Mouse (Mus musculus): ENCODE results near the gene Galnt9. TPM values are rescaled to one million over a fixed set of nuclear protein-coding genes. Genes with fewer than 3 reads are reported as not detected.

The Galnt9 gene
- polyA plus RNA-seq, 1 experiment from 2014 or later = 8.4 TPM

DNA sequence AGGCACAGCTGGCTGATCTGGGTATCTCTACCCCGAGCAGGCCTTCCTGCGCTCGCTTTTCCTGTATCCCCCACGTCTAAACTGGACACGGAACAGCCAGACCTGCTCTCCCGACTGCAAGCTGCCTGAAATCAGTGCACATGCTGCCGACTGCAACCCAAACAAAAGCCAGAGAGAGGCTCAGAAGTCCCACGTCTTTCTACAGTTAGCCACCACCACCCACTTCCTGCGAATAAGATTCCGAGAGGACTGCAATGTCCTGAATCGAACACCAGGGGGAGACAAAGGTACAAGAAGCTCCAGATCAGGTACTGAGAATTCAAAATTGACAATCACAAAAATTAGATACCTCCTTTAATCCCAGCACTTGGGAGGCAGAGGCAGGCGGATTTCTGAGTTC is 95.3 kb downstream of the Galnt9 start:
- Histone ChIP-seq H3K36me3 (no peaks in the 10 kb centered on the region), H3K4me1 (no peaks in the 10 kb centered on the region), H3K27ac (replicated peaks) (no peak overlapping the region), H3K4me3 (no peak overlapping the region), H3K4me2 (replicated peaks) (no peak overlapping the region; the same call in 1 of the 2 replicates), H3K27me3 (peaks cover 7% of the 10 kb centered on the region; the same call in 1 of the 2 replicates), H3K9ac (replicated peaks) (no peak overlapping the region), H3K9me3 (no peaks in the 10 kb centered on the region)
- WGBS = 26% methylated on average over 12 of the region's 12 CpGs
- ATAC-seq (ENCODE audit: low FRiP score, low read depth) = no peak

DNA sequence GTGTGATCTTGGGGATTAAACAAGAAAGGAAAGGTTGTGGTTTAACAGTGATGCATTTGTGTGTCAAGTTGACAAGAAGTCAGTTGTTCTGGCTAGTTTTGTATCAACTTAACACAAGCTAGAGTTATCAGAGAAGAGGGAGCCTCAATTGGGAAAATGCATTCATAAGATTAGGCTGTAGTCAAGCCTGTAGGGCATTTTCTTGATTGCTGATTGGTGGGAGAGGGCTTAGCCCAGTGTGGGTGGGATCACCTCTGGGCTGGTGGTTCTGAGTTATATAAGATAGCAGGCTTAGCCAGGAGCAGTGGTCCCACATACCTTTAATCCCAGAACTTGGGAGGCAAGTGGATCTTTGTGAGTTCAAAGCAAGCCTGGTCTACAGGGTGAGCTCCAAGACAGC is 102.2 kb downstream of the Galnt9 start:
- H3K27me3 ChIP-seq = no peaks in the 10 kb centered on the region
- H3K4me1 ChIP-seq = no peaks in the 10 kb centered on the region
- no peak overlapping the region for H3K27ac ChIP-seq (replicated peaks)
- no peaks in the 10 kb centered on the region for H3K9me3 ChIP-seq
- no peak overlapping the region for H3K4me2 ChIP-seq (replicated peaks)
- H3K4me3 ChIP-seq = no peak overlapping the region
- peaks cover 52% of the 10 kb centered on the region for H3K36me3 ChIP-seq
- no peak overlapping the region for H3K9ac ChIP-seq (replicated peaks)
- no peak for ATAC-seq (ENCODE audit: low FRiP score, low read depth)

DNA sequence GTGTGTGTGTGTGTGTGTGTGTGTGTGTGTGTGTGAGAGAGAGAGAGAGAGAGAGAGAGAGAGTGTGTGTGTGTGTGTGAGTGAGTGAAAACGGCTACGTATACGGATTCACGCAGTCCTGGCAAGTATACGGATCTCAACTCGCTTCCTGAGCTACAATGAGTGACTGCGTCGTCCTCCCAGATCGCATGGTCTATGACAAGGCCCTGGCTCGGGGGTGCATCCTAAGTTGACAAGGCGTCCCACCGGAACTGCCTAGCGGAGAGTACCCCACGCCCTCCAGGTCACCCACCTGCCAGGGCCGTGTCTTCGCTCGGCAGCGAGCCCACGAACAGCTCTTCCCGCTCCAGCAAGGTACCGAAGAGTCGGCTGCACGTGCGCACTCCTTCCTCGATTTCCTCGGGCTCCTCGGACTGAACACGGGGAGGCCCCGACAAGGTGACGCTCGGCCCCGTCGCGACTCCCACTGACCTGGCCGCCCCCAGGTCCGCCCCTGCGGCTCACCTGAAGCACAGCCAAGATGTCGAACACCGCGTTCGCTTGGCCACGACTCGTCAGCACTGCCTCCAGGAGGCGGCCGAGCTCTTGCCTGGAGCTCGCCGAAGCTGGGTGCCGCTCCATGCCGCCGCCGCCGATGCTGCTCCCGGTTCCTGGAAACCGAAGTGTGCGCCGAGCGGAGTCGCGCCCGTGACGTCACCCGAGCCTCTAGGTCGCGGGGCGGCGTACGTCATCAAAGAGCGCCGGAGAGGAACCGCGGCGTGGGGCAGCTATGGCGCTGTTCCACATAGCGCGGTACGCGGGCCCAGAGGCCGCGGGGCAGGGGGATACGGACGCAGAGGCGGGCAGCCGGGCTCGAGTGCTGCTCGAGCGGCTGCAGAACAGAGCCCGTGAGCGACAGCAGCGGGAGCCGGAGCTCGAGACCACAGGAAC is 108.8 kb downstream of the Galnt9 start, which contains the start of the genes Noc4l and Ddx51:
Gene Noc4l (minus strand): TSS at position 699 of the 930 bp plus-strand sequence.
Gene Ddx51 (plus strand): TSS at position 733 of the 930 bp plus-strand sequence.
- WGBS = 1% methylated on average over 91 of the region's 91 CpGs
- H3K27ac ChIP-seq (replicated peaks) = no peak within 1 kb of the TSS; the same call in 1 of the 2 replicates
- H3K4me2 ChIP-seq (replicated peaks) = peak within 1 kb of the TSS; percentile 97
- H3K9me3 ChIP-seq = no peaks in the 10 kb centered on the region
- peak within 1 kb of the TSS; percentile 77 for H3K4me3 ChIP-seq
- peaks cover 18% of the 10 kb centered on the region for H3K4me1 ChIP-seq
- peak; percentile 88 for ATAC-seq (ENCODE audit: low FRiP score, low read depth)
- no peaks in the 10 kb centered on the region for H3K27me3 ChIP-seq
- H3K36me3 ChIP-seq = peaks cover 67% of the 10 kb centered on the region
- peak within 1 kb of the TSS; percentile 68 for H3K9ac ChIP-seq (replicated peaks)

GRCm38 (mm10) chr5:110653686-110654085 is 109.5 kb downstream of the Galnt9 start:
- H3K27ac ChIP-seq (replicated peaks) = no peak overlapping the region
- peak; percentile 56; the same call in 1 of the 2 replicates for ATAC-seq (ENCODE audit: low FRiP score, low read depth)
- peaks cover 18% of the 10 kb centered on the region for H3K4me1 ChIP-seq
- no peaks in the 10 kb centered on the region for H3K9me3 ChIP-seq
- WGBS = 2% methylated on average over 37 of the region's 37 CpGs
- peak overlapping the region; percentile 97 for H3K4me2 ChIP-seq (replicated peaks)
- peak overlapping the region; percentile 68 for H3K9ac ChIP-seq (replicated peaks)
- peaks cover 67% of the 10 kb centered on the region for H3K36me3 ChIP-seq
- no peaks in the 10 kb centered on the region for H3K27me3 ChIP-seq
- H3K4me3 ChIP-seq = peak overlapping the region; percentile 77

DNA sequence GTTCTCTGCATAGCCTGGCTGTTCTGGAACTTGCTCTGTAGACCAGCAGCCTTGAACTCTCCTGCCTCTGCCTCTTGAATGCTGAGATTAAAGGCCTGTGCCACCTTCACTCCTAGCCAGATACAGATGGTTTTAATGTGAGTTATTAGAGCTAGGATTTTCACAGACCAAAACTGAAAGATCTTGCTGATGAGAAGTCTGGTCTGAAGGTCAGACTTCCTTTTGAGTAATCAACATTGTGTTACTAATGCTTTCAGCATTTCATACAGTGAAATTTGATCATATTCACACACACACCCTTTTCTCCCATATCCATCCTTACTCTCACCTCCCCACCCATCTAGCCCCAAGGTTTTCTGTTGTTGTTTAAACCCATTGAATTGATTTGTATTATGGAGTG is 115.5 kb downstream of the Galnt9 start:
- no peak overlapping the region for H3K4me3 ChIP-seq
- ATAC-seq (ENCODE audit: low FRiP score, low read depth) = no peak
- no peak overlapping the region for H3K9ac ChIP-seq (replicated peaks)
- H3K9me3 ChIP-seq = no peaks in the 10 kb centered on the region
- no peak overlapping the region for H3K27ac ChIP-seq (replicated peaks)
- no peaks in the 10 kb centered on the region for H3K27me3 ChIP-seq
- H3K4me1 ChIP-seq = no peaks in the 10 kb centered on the region
- peaks cover 84% of the 10 kb centered on the region for H3K36me3 ChIP-seq
- no peak overlapping the region for H3K4me2 ChIP-seq (replicated peaks)

DNA sequence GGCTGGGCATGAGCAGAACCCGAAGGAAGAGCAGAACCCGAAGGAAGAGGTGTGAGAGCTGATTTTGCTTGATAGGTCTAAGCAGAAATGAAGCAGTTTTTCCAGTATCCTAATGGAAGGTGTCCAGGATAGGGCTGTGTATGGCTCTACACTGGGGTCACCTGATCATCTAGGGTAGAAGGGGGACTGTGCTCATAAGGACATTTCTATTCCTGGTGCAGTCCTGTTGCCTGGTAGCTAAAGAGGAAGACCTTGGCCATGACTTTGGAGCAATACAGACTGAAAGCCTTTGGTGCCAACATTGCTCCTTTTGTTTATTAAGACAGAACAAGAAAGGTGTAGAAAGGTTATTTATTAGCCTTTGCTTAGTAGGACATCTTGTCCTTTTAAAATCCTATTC is 119.9 kb downstream of the Galnt9 start:
- WGBS = 94% methylated on average over 2 of the region's 2 CpGs
- ATAC-seq (ENCODE audit: low FRiP score, low read depth) = no peak
- Histone ChIP-seq H3K4me2 (replicated peaks) (no peak overlapping the region), H3K36me3 (peaks cover 86% of the 10 kb centered on the region), H3K4me3 (no peak overlapping the region), H3K27ac (replicated peaks) (no peak overlapping the region), H3K27me3 (no peaks in the 10 kb centered on the region), H3K4me1 (no peaks in the 10 kb centered on the region), H3K9me3 (no peaks in the 10 kb centered on the region), H3K9ac (replicated peaks) (no peak overlapping the region)

DNA sequence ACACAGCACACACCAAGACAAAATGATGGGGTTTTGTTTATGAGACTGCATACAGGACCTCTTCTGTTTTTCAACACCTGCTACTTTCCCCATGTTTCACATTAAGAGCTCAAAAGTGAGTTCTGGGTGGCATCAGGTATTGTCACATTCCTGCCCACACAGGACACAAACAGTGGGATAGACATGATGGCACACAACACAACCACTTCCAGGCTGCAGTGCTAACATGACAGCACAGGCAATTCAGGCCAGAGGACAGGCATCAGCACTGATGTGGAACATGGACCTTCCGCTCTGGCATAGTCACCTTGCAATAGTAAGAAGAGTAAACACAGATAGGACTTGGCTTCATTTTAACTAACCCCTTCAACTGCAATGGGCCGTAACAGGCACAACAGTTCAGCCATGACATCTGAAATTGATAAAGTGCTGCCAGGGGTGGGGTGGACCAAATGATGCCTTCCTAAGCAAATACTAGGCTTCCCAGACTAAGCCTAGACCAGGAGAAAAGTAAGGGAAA is 120.7 kb downstream of the Galnt9 start:
- 98% methylated on average over 2 of the region's 2 CpGs for WGBS
- peaks cover 85% of the 10 kb centered on the region for H3K36me3 ChIP-seq

GRCm38 (mm10) chr5:110665486-110666121 is 121.4 kb downstream of the Galnt9 start:
- no peaks in the 10 kb centered on the region for H3K4me1 ChIP-seq
- no peak overlapping the region for H3K27ac ChIP-seq (replicated peaks)
- H3K4me2 ChIP-seq (replicated peaks) = no peak overlapping the region
- H3K36me3 ChIP-seq = peaks cover 87% of the 10 kb centered on the region
- no peak overlapping the region for H3K4me3 ChIP-seq
- no peaks in the 10 kb centered on the region for H3K9me3 ChIP-seq
- H3K27me3 ChIP-seq = no peaks in the 10 kb centered on the region
- ATAC-seq (ENCODE audit: low FRiP score, low read depth) = no peak
- H3K9ac ChIP-seq (replicated peaks) = no peak overlapping the region
- 63% methylated on average over 6 of the region's 6 CpGs for WGBS

More for the DNA sequence above, 120.7 kb downstream of the Galnt9 start:
- Histone ChIP-seq H3K4me1 (no peaks in the 10 kb centered on the region), H3K9ac (replicated peaks) (no peak overlapping the region), H3K9me3 (no peaks in the 10 kb centered on the region), H3K4me2 (replicated peaks) (no peak overlapping the region), H3K4me3 (no peak overlapping the region), H3K27ac (replicated peaks) (no peak overlapping the region), H3K27me3 (no peaks in the 10 kb centered on the region)
- ATAC-seq (ENCODE audit: low FRiP score, low read depth) = no peak

Small RNA genes within 50 kb of the gene (microRNA-seq; reads per million reads assigned to microRNA genes)
- gene Mir7026 = 3.9 reads per million, percentile 15 among the genes with 10 or more reads in this experiment

Other genes with a start within 250 kb of the Galnt9 start
- 1.2 and 1.7 TPM in 2 replicates for gene P2rx2, start 201.1 kb upstream of the Galnt9 start, polyA plus RNA-seq (2016; fragmentation: Nextera tagmentation; extraction: Ambion mirVana)
- not detected in 2 replicates for gene Lrcol1, start 199.6 kb upstream of the Galnt9 start, polyA plus RNA-seq (2016; fragmentation: Nextera tagmentation; extraction: Ambion mirVana)
- 23.8 and 24.0 TPM in 2 replicates for gene Fbrsl1, start 95.9 kb upstream of the Galnt9 start, polyA plus RNA-seq (2016; fragmentation: Nextera tagmentation; extraction: Ambion mirVana)
- gene Noc4l, start 109.1 kb downstream of the Galnt9 start, polyA plus RNA-seq (2016; fragmentation: Nextera tagmentation; extraction: Ambion mirVana) = 44.7 and 55.9 TPM in 2 replicates
- 35.5 and 37.6 TPM in 2 replicates for gene Ddx51, start 109.1 kb downstream of the Galnt9 start, polyA plus RNA-seq (2016; fragmentation: Nextera tagmentation; extraction: Ambion mirVana)
- 61.7 and 67.4 TPM in 2 replicates for gene Ep400, start 226.4 kb downstream of the Galnt9 start, polyA plus RNA-seq (2016; fragmentation: Nextera tagmentation; extraction: Ambion mirVana)
- gene Pus1, start 236.3 kb downstream of the Galnt9 start, polyA plus RNA-seq (2016; fragmentation: Nextera tagmentation; extraction: Ambion mirVana) = 26.8 and 27.9 TPM in 2 replicates

All from midbrain, embryonic 12.5 days (tissue).